ENCODE assay signal across 12 mouse cellular contexts in genomic region chr11:45577469-45578154, GRCm38 (mm10).
DNase-seq lines count a peak whose midpoint lies in the region; ATAC-seq and TF ChIP-seq lines count a peak whose summit lies in the region.
"Had no signal": no experiment of that assay in that cellular context is flagged by ENCODE, and none has a peak within 500 bp of the region (broad histone marks: within the 10 kb centered on the region; RNA-seq: fewer than 3 reads in every experiment).

No protein-coding gene starts in this region.

- no peak for TF ChIP-seq EP300 in heart, adult 2 months (IDR thresholded peaks at IDR 0.05; ENCODE audit: insufficient read depth, low read depth, low read length)

- no peaks in the 10 kb centered on the region for H3K9me3 ChIP-seq in hindbrain, embryonic 15.5 days
- H3K9me3 ChIP-seq in midbrain, embryonic 10.5 days (replicated peaks) = peaks cover 6% of the 10 kb centered on the region; the same call in 1 of the 2 replicates
- H3K9me3 ChIP-seq: liver, embryonic 12.5 days had no signal

- H3K36me3 ChIP-seq in hindbrain, embryonic 15.5 days = no peaks in the 10 kb centered on the region
- no peaks in the 10 kb centered on the region for H3K36me3 ChIP-seq in midbrain, embryonic 10.5 days
- H3K36me3 ChIP-seq in heart, adult 2 months (ENCODE audit: control insufficient read depth, insufficient read depth, low read length) = no peaks in the 10 kb centered on the region
- H3K36me3 ChIP-seq: heart, embryonic 12.5 days; liver, embryonic 12.5 days had no signal

- no peak overlapping the region for H3K27ac ChIP-seq in hindbrain, embryonic 15.5 days (replicated peaks)
- H3K27ac ChIP-seq in midbrain, embryonic 10.5 days (replicated peaks) = peak overlapping the region; percentile 55
- no peak overlapping the region for H3K27ac ChIP-seq in heart, adult 2 months
- H3K27ac ChIP-seq: liver, embryonic 12.5 days had no signal

- no peaks in the 10 kb centered on the region for H3K27me3 ChIP-seq in hindbrain, embryonic 15.5 days
- H3K27me3 ChIP-seq in midbrain, embryonic 10.5 days (ENCODE audit: low read depth, poor library complexity, severe bottlenecking) = no peaks in the 10 kb centered on the region
- no peaks in the 10 kb centered on the region for H3K27me3 ChIP-seq in heart, adult 2 months (ENCODE audit: control insufficient read depth, insufficient read depth, low read length)
- H3K27me3 ChIP-seq: heart, embryonic 12.5 days; liver, embryonic 12.5 days had no signal

- no peak overlapping the region for H3K4me2 ChIP-seq in hindbrain, embryonic 15.5 days
- H3K4me2 ChIP-seq: heart, embryonic 12.5 days; liver, embryonic 12.5 days had no signal

- peak; percentile 81; the same call in 1 of the 2 replicates for ATAC-seq in hindbrain, embryonic 15.5 days (ENCODE audit: low FRiP score, low read depth)
- no peak for ATAC-seq in erythroid progenitor cell, adult 5-6 weeks (replicated peaks; ENCODE audit: low FRiP score, poor library complexity, severe bottlenecking)
- no peak for ATAC-seq in monocyte, adult 5-6 weeks (replicated peaks; ENCODE audit: insufficient number of reproducible peaks, low FRiP score, low TSS enrichment, poor library complexity, severe bottlenecking)
- ATAC-seq: liver, embryonic 12.5 days had no signal

- no peak overlapping the region for H3K9ac ChIP-seq in hindbrain, embryonic 15.5 days
- H3K9ac ChIP-seq in heart, adult 2 months (ENCODE audit: low read depth, low read length) = no peak overlapping the region
- H3K9ac ChIP-seq: heart, embryonic 12.5 days; liver, embryonic 12.5 days had no signal

- no peak overlapping the region for H3K4me3 ChIP-seq in hindbrain, embryonic 15.5 days
- H3K4me3 ChIP-seq in midbrain, embryonic 10.5 days = no peak overlapping the region
- no peak overlapping the region for H3K4me3 ChIP-seq in heart, adult 2 months
- H3K4me3 ChIP-seq: heart, embryonic 12.5 days; liver, embryonic 12.5 days had no signal

- peak; percentile 22 to 24 for DNase-seq in right cerebral cortex, postnatal 10 days (ENCODE audit: low spot score in 2 of 2)
- no peak for DNase-seq in right cerebral cortex, postnatal 36 days (ENCODE audit: low spot score in 2 of 2)
- peak; percentile 66 for DNase-seq in midbrain, embryonic 10.5 days (ENCODE audit: low spot score)
- peak; percentile 14 for DNase-seq in retina, postnatal 7 days (ENCODE audit: low read depth, low spot score)
- DNase-seq in heart, adult 2 months = no peak
- DNase-seq: kidney, adult 9 months; right cerebral cortex, adult 18-20 months had no signal

- TF ChIP-seq CTCF in heart, adult 2 months (IDR thresholded peaks at IDR 0.05) = no peak

- no peaks in the 10 kb centered on the region for H3K79me2 ChIP-seq in heart, adult 2 months (replicated peaks; ENCODE audit: control insufficient read depth, insufficient read depth, low read length)

- TF ChIP-seq POLR2A in heart, adult 2 months (IDR thresholded peaks at IDR 0.05; ENCODE audit: insufficient read depth, low read depth, low read length) = no peak

- 21% methylated on average over 5 of the region's 5 CpGs for WGBS in hindbrain, embryonic 15.5 days
- 32% methylated on average over 5 of the region's 5 CpGs for WGBS in midbrain, embryonic 10.5 days
- 61% methylated on average over 5 of the region's 5 CpGs for WGBS in heart, adult 2 months

- H3K4me1 ChIP-seq in hindbrain, embryonic 15.5 days (replicated peaks) = peaks cover 8% of the 10 kb centered on the region; the same call in 1 of the 2 replicates
- peaks cover 17% of the 10 kb centered on the region for H3K4me1 ChIP-seq in midbrain, embryonic 10.5 days
- no peaks in the 10 kb centered on the region for H3K4me1 ChIP-seq in heart, adult 2 months (ENCODE audit: control insufficient read depth, insufficient read depth, low read length)
- H3K4me1 ChIP-seq: heart, embryonic 12.5 days; liver, embryonic 12.5 days had no signal

- intact Hi-C loops in heart, adult 2 months (cut with DNase I) = no loop called here

Comparison
In these comparisons a context has a peak if more than half of its experiments do, and no peak if none do; other contexts are left out.
1. DNase-seq: peak in right cerebral cortex, postnatal 10 days (2 of 2), midbrain, embryonic 10.5 days (single experiment) and retina, postnatal 7 days (single experiment); none in right cerebral cortex, postnatal 36 days (0 of 2) and heart, adult 2 months (0 of 2).